20 mouse cellular contexts compared by ENCODE assay signal in the genomic region with DNA sequence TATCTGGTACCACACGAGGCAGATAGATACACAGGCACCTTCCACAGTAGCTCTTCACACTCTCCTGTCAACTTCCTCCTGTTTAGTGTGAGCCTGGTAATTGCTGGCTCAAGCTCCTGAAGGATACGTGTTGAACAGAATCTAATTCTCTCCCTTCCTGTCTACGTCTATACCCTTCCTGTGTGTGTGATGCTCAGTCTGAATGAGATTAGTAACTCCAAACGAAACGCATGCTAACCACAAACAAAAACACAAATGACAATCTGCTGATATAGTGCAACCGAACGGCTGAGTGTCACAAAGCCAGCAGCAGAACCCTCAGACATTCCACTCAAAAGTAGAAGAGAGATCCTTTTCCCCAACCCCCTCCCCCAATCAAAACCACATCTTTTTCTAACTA.
DNase-seq lines count a peak whose midpoint lies in the region; ATAC-seq and TF ChIP-seq lines count a peak whose summit lies in the region.
"Had no signal": no experiment of that assay in that cellular context is flagged by ENCODE, and none has a peak within 500 bp of the region (broad histone marks: within the 10 kb centered on the region; RNA-seq: fewer than 3 reads in every experiment).

No protein-coding gene starts in this region.

- H3K27ac ChIP-seq in spleen, adult 2 months (ENCODE audit: insufficient read depth, low read length): peak overlapping the region; percentile 4; the same call in 1 of the 2 replicates
- H3K27ac ChIP-seq in liver, embryonic 13.5 days: no peak overlapping the region
- no peak overlapping the region for H3K27ac ChIP-seq in kidney, embryonic 16.5 days (ENCODE audit: low read length)
- H3K27ac ChIP-seq: embryonic facial prominence, embryonic 15.5 days; heart, embryonic 15.5 days; hindbrain, embryonic 14.5 days; left cerebral cortex, adult 2 months; limb, embryonic 10.5 days; liver, embryonic 15.5 days; midbrain, embryonic 12.5 days; stomach, postnatal 0 days had no signal

- WGBS in spleen, adult 2 months: 17% methylated on average over 7 of the region's 7 CpGs
- 6% methylated on average over 7 of the region's 7 CpGs for WGBS in liver, embryonic 13.5 days (ENCODE audit: insufficient replicate concordance)
- 31% methylated on average over 7 of the region's 7 CpGs for WGBS in kidney, embryonic 16.5 days

- no peaks in the 10 kb centered on the region for H3K9me3 ChIP-seq in liver, embryonic 13.5 days (replicated peaks)
- no peaks in the 10 kb centered on the region for H3K9me3 ChIP-seq in kidney, embryonic 16.5 days (ENCODE audit: low read length)
- H3K9me3 ChIP-seq: embryonic facial prominence, embryonic 15.5 days; heart, embryonic 15.5 days; limb, embryonic 10.5 days; liver, embryonic 15.5 days; midbrain, embryonic 12.5 days had no signal

- no peaks in the 10 kb centered on the region for H3K27me3 ChIP-seq in spleen, adult 2 months (ENCODE audit: control insufficient read depth, insufficient read depth, low read length)
- H3K27me3 ChIP-seq in liver, embryonic 13.5 days: no peaks in the 10 kb centered on the region
- no peaks in the 10 kb centered on the region for H3K27me3 ChIP-seq in kidney, embryonic 16.5 days (ENCODE audit: insufficient read depth, low read length)
- H3K27me3 ChIP-seq: embryonic facial prominence, embryonic 15.5 days; heart, embryonic 15.5 days; liver, embryonic 15.5 days; midbrain, embryonic 12.5 days had no signal

- no peak for DNase-seq in spleen, adult 2 months (ENCODE audit: low read depth in 1 of 2, low spot score in 2 of 2)
- DNase-seq in spleen, postnatal 36 days (ENCODE audit: low spot score in 2 of 2): no peak
- peak; percentile 32 for DNase-seq in MEL-GATA-1-ER (ENCODE audit: extremely low read depth, low read depth)
- no peak for DNase-seq in liver, embryonic 13.5 days
- no peak for DNase-seq in spleen, postnatal 10 days (ENCODE audit: low spot score in 2 of 2)
- DNase-seq: cerebellum, adult 9-10 months; kidney, postnatal 14 days; thymus, postnatal 25 days had no signal

- no peak overlapping the region for H3K4me3 ChIP-seq in spleen, adult 2 months (ENCODE audit: extremely low read depth, insufficient read depth, insufficient read length)
- H3K4me3 ChIP-seq in liver, embryonic 13.5 days (replicated peaks): no peak overlapping the region
- H3K4me3 ChIP-seq in kidney, embryonic 16.5 days (ENCODE audit: low read length): no peak overlapping the region
- H3K4me3 ChIP-seq: embryonic facial prominence, embryonic 15.5 days; heart, embryonic 15.5 days; left cerebral cortex, adult 2 months; limb, embryonic 10.5 days; liver, embryonic 15.5 days; midbrain, embryonic 12.5 days had no signal

- H3K9ac ChIP-seq in liver, embryonic 13.5 days: no peak overlapping the region
- H3K9ac ChIP-seq in kidney, embryonic 16.5 days (replicated peaks; ENCODE audit: low read length): no peak overlapping the region
- H3K9ac ChIP-seq: embryonic facial prominence, embryonic 15.5 days; heart, embryonic 15.5 days; hindbrain, embryonic 14.5 days; liver, embryonic 15.5 days; midbrain, embryonic 12.5 days had no signal

- no peak for TF ChIP-seq POLR2A in spleen, adult 2 months (IDR thresholded peaks at IDR 0.05; ENCODE audit: low read depth, low read length)

- H3K4me1 ChIP-seq in spleen, adult 2 months (ENCODE audit: control insufficient read depth, insufficient read depth, insufficient read length): peaks cover 24% of the 10 kb centered on the region
- peaks cover 49% of the 10 kb centered on the region for H3K4me1 ChIP-seq in liver, embryonic 13.5 days (replicated peaks)
- H3K4me1 ChIP-seq in kidney, embryonic 16.5 days (ENCODE audit: insufficient read depth, low read length): peaks cover 9% of the 10 kb centered on the region

- ATAC-seq in liver, embryonic 13.5 days (ENCODE audit: low read depth): peak; percentile 27; the same call in 1 of the 2 replicates
- no peak for ATAC-seq in erythroid progenitor cell, adult 5-6 weeks (replicated peaks; ENCODE audit: low FRiP score, poor library complexity, severe bottlenecking)
- no peak for ATAC-seq in kidney, embryonic 16.5 days (ENCODE audit: low FRiP score, low TSS enrichment)
- ATAC-seq: forebrain, embryonic 14.5 days; intestine, postnatal 0 days had no signal

- no peak overlapping the region for H3K4me2 ChIP-seq in liver, embryonic 13.5 days
- H3K4me2 ChIP-seq in kidney, embryonic 16.5 days (replicated peaks; ENCODE audit: low read depth, low read length): no peak overlapping the region
- H3K4me2 ChIP-seq: embryonic facial prominence, embryonic 15.5 days; heart, embryonic 15.5 days; hindbrain, embryonic 14.5 days; liver, embryonic 15.5 days; midbrain, embryonic 12.5 days had no signal

- H3K36me3 ChIP-seq in spleen, adult 2 months (ENCODE audit: control insufficient read depth, insufficient read depth, low read length): peaks cover 8% of the 10 kb centered on the region
- H3K36me3 ChIP-seq in liver, embryonic 13.5 days: peaks cover 20% of the 10 kb centered on the region
- H3K36me3 ChIP-seq in kidney, embryonic 16.5 days (ENCODE audit: insufficient read depth, low read length): peaks cover 20% of the 10 kb centered on the region

- TF ChIP-seq CTCF in spleen, adult 2 months (IDR thresholded peaks at IDR 0.05; ENCODE audit: extremely low read depth, insufficient read depth, insufficient read length, insufficient replicate concordance): no peak
